Mouse (Mus musculus) liver, adult 2 months (tissue): Measurements from ENCODE around the gene Plcb2. TPM values are rescaled to one million over a fixed set of nuclear protein-coding genes. Genes with fewer than 3 reads are reported as not detected.

ENCODE experiments used
- DNase-seq: peaks from one replicate; pipeline ENCODE4 v3.0.0-alpha.2; 2011; ENCODE audit warnings: low read depth, low spot score; ENCODE audit errors: extremely low read depth
- H3K27ac ChIP-seq: fragments of 200-500 bp; replicated peaks from 2 replicates; pipeline ENCODE4 v1.5.1; 2012; ENCODE audit warnings: low read depth, mild to moderate bottlenecking, control low read depth, inconsistent platforms, low read length; ENCODE audit not compliant: insufficient read depth
- H3K27me3 ChIP-seq: fragments of 200-500 bp; 2 replicates; pipeline ENCODE4 v1.6.1; 2012; ENCODE audit warnings: mild to moderate bottlenecking, moderate library complexity, low read length, inconsistent platforms; ENCODE audit not compliant: control insufficient read depth, insufficient read depth
- H3K36me3 ChIP-seq: fragments of 200-500 bp; 2 replicates; pipeline ENCODE4 v1.6.1; 2012; ENCODE audit warnings: low read length, inconsistent platforms; ENCODE audit not compliant: control insufficient read depth, insufficient read depth
- H3K4me1 ChIP-seq: fragments of 200-500 bp; 2 replicates; pipeline ENCODE4 v1.6.1; 2011; ENCODE audit warnings: low read length; ENCODE audit not compliant: control insufficient read depth, insufficient read depth
- H3K4me3 ChIP-seq: fragments of 200-500 bp; 2 replicates; pipeline ENCODE4 v1.5.1; 2011; ENCODE audit warnings: low read depth, mild to moderate bottlenecking, control low read depth, low read length, moderate library complexity; ENCODE audit not compliant: insufficient read depth
- H3K79me2 ChIP-seq: fragments of 200-500 bp; 2 replicates; pipeline ENCODE4 v1.6.1; 2012; ENCODE audit warnings: inconsistent platforms, mild to moderate bottlenecking, low read length, moderate library complexity; ENCODE audit not compliant: control insufficient read depth, insufficient read depth
- H3K9ac ChIP-seq: fragments of 200-500 bp; 2 replicates; pipeline ENCODE4 v1.6.1; 2012; ENCODE audit warnings: low read depth, mild to moderate bottlenecking, control low read depth, inconsistent platforms, low read length
- CTCF ChIP-seq: fragments of 200-500 bp; IDR thresholded peaks from 2 replicates; pipeline ENCODE4 v1.5.1; 2011; ENCODE audit warnings: low read depth, low read length, control low read depth
- POLR2A ChIP-seq: fragments of 200-500 bp; IDR thresholded peaks from 2 replicates; pipeline ENCODE4 v1.6.1; 2011; ENCODE audit warnings: low read length, control low read depth; ENCODE audit not compliant: insufficient read depth; ENCODE audit errors: extremely low read depth
- WGBS: fragments of 180-500 bp; shearing (Covaris S2); methylation state at CpG from one replicate; pipeline ENCODE4 v1.1.7; 2018; 5-methylcytosine and 5-hydroxymethylcytosine counted together
- polyA plus RNA-seq: library from polyadenylated mRNA; depleted of rRNA; stranded (reverse); fragments of >200 nt; gene quantifications from 2 replicates; pipeline ENCODE4 v1.2.3, GENCODE M21; 2012
- total RNA-seq: library from RNA; depleted of rRNA; stranded (reverse); fragments of >200 nt; gene quantifications from 2 replicates; pipeline ENCODE4 v1.2.3, GENCODE M21; 2014

Gene Plcb2
- total and polyA plus RNA-seq, 2 experiments = 0.80 to 1.2 TPM

GRCm38 (mm10) chr2:118701971-118702882 lies 26.0 kb downstream of the Plcb2 start:
- no peaks in the 10 kb centered on the region for H3K79me2 ChIP-seq
- H3K4me3 ChIP-seq = peak overlapping the region; percentile 65; the same call in 1 of the 2 replicates
- TF ChIP-seq POLR2A = no peak
- no peak for TF ChIP-seq CTCF
- H3K27ac ChIP-seq = no peak overlapping the region
- peaks cover 27% of the 10 kb centered on the region for H3K27me3 ChIP-seq
- DNase-seq = no peak
- peak overlapping the region; percentile 12 for H3K9ac ChIP-seq
- 13% methylated on average over 51 of the region's 51 CpGs for WGBS
- no peaks in the 10 kb centered on the region for H3K36me3 ChIP-seq
- H3K4me1 ChIP-seq = peaks cover 6% of the 10 kb centered on the region

DNA sequence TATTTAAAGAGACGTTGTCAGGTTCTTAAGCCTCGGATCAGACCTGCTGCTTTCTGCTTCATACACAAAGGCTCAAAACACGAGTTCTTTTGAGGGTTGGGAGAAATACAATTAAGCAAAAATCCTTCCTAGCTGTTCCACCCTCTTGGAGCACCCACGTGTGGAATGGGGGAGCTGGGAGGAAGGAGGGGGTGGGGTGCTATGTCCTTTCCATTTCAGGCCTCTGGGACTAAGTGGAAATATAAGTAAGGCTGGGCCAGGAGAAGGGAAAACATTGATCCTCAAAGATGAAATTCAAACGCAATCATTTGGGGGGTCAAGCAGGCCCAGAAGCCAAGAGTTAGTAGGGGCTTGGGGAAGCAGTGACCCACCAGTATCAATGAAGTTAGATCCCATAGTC lies 27.1 kb downstream of the Plcb2 start:
- Histone ChIP-seq H3K27me3 (peaks cover 27% of the 10 kb centered on the region), H3K9ac (no peak overlapping the region), H3K27ac (no peak overlapping the region), H3K36me3 (no peaks in the 10 kb centered on the region), H3K4me1 (peaks cover 9% of the 10 kb centered on the region), H3K4me3 (no peak overlapping the region), H3K79me2 (no peaks in the 10 kb centered on the region)
- no peak for DNase-seq
- 27% methylated on average over 5 of the region's 5 CpGs for WGBS
- no peak for TF ChIP-seq CTCF
- TF ChIP-seq POLR2A = no peak

DNA sequence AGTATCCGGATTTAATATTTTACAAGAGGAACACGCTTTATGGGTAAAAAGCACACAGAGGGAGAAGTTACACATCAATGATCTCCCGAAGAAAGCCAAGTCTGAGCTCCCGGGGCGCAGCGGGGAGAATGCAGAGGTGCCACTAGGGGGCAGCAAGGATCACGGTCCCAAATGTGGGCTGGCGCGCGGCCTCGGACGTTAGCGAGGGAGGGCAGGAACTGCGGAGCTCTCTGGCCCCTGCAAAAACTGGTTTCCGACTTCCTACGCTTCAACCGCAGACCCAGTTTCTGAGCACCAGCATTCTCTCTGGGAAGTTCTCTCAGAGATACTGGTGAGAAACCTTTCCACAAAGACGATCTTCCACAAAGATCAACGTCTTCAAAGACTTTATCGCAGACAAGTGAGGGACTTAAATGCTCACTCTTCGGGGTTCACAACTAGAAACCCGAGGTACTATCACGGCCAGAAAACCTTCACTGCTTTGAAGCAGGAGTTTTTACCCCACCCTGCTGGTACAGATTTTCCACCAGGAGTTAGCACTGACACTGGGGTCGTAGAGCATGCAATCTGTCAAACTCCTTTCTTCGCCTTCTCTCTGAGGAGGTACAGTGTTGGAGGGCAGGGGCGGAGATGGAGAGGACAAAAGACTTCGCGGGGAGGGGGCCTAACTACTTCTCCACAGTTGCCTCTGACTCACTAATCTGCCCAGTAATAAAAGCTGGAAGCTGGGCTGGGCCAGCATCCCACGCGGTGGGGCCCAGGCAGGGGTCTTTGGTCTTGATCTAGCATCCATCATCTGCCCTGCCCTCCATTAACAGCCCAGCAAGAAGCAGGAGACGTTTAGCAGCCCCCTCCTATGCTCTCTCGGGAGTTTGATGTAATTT lies 27.8 kb downstream of the Plcb2 start:
- Histone ChIP-seq H3K4me1 (peaks cover 11% of the 10 kb centered on the region), H3K4me3 (no peak overlapping the region), H3K9ac (no peak overlapping the region), H3K27ac (no peak overlapping the region), H3K36me3 (no peaks in the 10 kb centered on the region), H3K79me2 (no peaks in the 10 kb centered on the region), H3K27me3 (peaks cover 27% of the 10 kb centered on the region)
- peak; percentile 22 for DNase-seq
- WGBS = 7% methylated on average over 32 of the region's 32 CpGs
- TF ChIP-seq CTCF (peak; percentile 89), POLR2A (no peak)

DNA sequence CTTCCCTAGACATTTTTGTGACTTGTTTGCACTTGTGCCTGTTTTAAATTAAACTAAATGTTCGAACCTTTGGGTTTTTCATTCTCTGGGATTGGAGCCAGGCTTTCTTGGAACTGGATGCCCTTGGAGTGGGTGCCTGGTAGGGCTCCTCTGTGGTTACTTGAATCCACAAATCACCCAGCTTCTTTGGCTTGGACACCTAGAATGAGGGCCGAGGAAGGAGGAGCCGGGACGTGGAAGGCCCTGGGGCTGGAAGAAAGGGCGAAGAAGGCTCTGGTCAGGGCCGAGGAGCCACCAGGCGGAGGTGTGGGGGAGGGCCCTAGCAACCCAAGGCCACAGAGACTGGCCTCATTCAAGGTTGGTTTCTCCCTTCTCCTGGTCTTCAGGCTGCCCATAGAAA lies 30.3 kb downstream of the Plcb2 start:
- 53% methylated on average over 7 of the region's 7 CpGs for WGBS
- Histone ChIP-seq H3K36me3 (no peaks in the 10 kb centered on the region), H3K9ac (no peak overlapping the region), H3K27ac (no peak overlapping the region), H3K79me2 (no peaks in the 10 kb centered on the region), H3K4me3 (no peak overlapping the region), H3K27me3 (peaks cover 12% of the 10 kb centered on the region), H3K4me1 (peaks cover 8% of the 10 kb centered on the region)
- no peak for TF ChIP-seq POLR2A
- no peak for TF ChIP-seq CTCF
- DNase-seq = no peak

DNA sequence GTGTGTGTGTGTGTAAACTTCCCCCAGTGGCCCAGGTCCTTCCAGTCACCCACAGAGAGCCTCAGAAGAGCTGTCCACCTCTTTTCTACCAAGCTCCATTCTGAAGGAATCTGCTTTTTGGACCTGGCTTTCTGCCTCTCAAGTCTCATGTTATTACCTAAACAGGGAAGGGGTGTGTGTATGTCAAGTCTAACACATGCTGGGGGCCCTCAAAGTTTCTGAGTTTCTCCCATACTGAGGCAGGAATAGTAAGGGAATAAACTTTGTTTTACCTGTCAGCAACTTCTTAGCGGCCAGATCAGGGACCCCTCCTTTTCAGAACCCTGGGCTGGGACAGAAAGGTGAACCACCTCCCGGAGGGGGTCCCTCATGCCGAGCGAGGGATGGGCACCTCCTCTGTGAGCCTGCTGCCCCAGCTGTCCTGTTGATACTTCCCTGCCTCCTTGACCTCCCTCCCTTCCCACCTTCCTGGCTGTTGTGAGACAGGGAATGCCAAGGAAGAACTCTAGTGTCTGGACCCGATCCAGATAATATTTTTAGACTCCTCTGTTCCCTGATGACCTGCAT lies 30.8 kb downstream of the Plcb2 start:
- TF ChIP-seq CTCF (no peak), POLR2A (no peak)
- Histone ChIP-seq H3K4me1 (0 out of 2 replicates have a peak, but pooled peaks cover 6% of the 10 kb centered on the region), H3K4me3 (no peak overlapping the region), H3K9ac (no peak overlapping the region), H3K27me3 (peaks cover 7% of the 10 kb centered on the region), H3K36me3 (no peaks in the 10 kb centered on the region), H3K27ac (no peak overlapping the region), H3K79me2 (no peaks in the 10 kb centered on the region)
- no peak for DNase-seq
- 53% methylated on average over 5 of the region's 5 CpGs for WGBS
